Mouse (Mus musculus): Measurements from ENCODE around the gene Inhbe.
A peak's percentile ranks its signal among the peaks of the same experiment; 100 is the strongest.

DNA sequence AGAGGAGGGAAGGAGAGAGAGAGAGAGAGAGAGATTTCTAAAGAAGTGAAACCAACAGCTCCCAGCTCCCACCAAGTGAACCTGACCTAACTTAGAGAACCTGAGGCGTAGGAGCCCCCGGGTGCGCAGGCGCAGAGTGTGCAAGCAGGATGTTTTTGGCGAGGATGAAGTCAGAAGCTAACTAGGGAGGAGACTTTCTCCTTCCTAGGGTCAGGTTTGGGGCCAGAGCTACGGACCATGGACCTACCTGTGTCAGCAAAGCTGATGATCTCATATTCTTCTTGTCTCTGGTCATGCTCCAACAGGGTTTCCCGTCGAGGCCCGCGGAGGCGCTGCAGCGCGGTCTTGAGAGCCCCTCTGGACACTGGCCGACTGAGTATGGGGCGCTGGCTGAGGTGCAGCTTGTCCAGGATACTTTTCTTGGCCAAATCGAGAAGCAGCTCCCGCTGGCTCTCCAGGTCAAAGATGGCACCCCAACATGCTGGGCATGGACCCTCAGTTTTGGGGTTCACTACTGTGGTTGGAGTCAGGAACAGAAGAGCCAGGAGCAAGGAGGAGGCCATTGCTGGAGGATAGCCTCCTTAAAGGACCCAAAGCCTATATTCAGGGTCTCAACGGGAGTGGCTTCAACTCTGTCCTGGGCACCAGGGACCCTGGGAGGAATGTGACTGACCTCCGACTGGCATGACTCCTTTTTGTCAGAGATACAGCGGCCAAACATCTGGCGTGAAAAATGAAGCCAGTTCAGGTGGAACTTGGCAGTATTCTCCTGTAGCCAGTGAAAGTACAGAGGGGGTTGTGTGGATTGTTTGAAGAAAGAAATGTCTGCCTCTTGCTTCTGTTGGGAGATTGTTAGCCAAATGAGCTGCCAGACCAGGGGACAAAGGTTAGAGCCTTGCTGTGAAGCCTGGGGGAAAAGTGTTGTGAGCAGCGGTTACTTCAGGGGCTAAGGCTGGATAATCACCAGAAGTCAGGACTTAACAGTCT lies 15.9 kb upstream of the Inhbe start, which contains the start of gene Inhbc:
- TF ChIP-seq CTCF (IDR thresholded peaks at IDR 0.05; ENCODE audit: low read depth, low read length), result 0 out of 2 replicates have a peak, but pooled peaks have one; percentile 12
- TF ChIP-seq POLR2A (IDR thresholded peaks at IDR 0.05; ENCODE audit: extremely low read depth, insufficient read depth, low read length), result peak; percentile 33; the same call in 1 of the 2 replicates

All from liver, adult 2 months (tissue).